Mouse (Mus musculus) thymus, adult 2 months (tissue): ENCODE results near the gene Nfia. TPM values are rescaled to one million over a fixed set of nuclear protein-coding genes. Genes with fewer than 3 reads are reported as not detected.

Source experiments
- DNase-seq: peaks from one replicate; pipeline ENCODE4 v3.0.0; 2021
- H3K27ac ChIP-seq: fragments of 200-500 bp; 2 replicates; pipeline ENCODE4 v1.5.1; 2012; ENCODE audit warnings: low read length, control low read depth; ENCODE audit not compliant: control insufficient read depth, insufficient read depth
- H3K27me3 ChIP-seq: fragments of 200-500 bp; 2 replicates; pipeline ENCODE4 v1.6.1; 2012; ENCODE audit warnings: mild to moderate bottlenecking, low read length, moderate library complexity, mixed read lengths; ENCODE audit not compliant: control insufficient read depth, insufficient read depth
- H3K36me3 ChIP-seq: fragments of 200-500 bp; 2 replicates; pipeline ENCODE4 v1.6.1; 2012; ENCODE audit warnings: mild to moderate bottlenecking, low read length, moderate library complexity; ENCODE audit not compliant: control insufficient read depth, insufficient read depth
- H3K4me1 ChIP-seq: fragments of 200-500 bp; replicated peaks from 2 replicates; pipeline ENCODE4 v1.6.1; 2012; ENCODE audit warnings: low read length; ENCODE audit not compliant: control insufficient read depth, insufficient read depth
- H3K4me3 ChIP-seq: fragments of 200-500 bp; 2 replicates; pipeline ENCODE4 v1.5.1; 2012; ENCODE audit warnings: mild to moderate bottlenecking, low read length, control low read depth, moderate library complexity; ENCODE audit not compliant: control insufficient read depth, insufficient read depth
- CTCF ChIP-seq: fragments of 200-500 bp; IDR thresholded peaks from 2 replicates; pipeline ENCODE4 v1.5.1; 2012; ENCODE audit warnings: mild to moderate bottlenecking, control low read depth, low read length, moderate library complexity, borderline replicate concordance; ENCODE audit not compliant: control insufficient read depth, poor library complexity, insufficient read depth; ENCODE audit errors: extremely low read depth
- POLR2A ChIP-seq: fragments of 200-500 bp; IDR thresholded peaks from 2 replicates; pipeline ENCODE4 v1.6.1; 2012; ENCODE audit warnings: mild to moderate bottlenecking, low read length, control low read depth, moderate library complexity; ENCODE audit not compliant: control insufficient read depth, poor library complexity, insufficient read depth; ENCODE audit errors: extremely low read depth
- WGBS: fragments of 180-500 bp; shearing (Covaris S2); methylation state at CpG from one replicate; pipeline ENCODE4 v1.1.7; 2018; 5-methylcytosine and 5-hydroxymethylcytosine counted together
- polyA plus RNA-seq: library from polyadenylated mRNA; depleted of rRNA; stranded (reverse); fragments of >200 nt; gene quantifications from 2 replicates; pipeline ENCODE4 v1.2.3, GENCODE M21; 2012

The Nfia gene
- polyA plus RNA-seq, 1 experiment: 26.4 TPM

DNA sequence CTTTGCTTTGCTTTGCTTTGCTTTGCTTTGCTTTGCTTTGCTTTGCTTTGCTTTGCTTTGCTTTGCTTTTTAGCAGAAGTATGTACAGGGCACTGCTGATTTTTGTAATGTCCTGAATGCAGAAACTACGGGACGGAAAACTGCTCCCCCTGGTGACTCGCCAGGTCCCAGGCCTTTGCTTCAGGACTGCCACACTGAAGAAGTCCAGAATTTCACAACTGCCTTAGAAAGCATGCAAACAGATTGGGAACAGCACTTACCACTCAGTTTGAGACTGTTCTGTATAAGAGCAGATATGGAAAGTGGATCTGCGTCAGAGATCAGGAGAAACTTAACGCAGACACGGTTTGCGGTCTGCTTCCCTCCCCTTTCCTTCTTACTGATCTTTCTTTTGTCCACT, 336.5 kb downstream of the Nfia start:
- H3K4me3 ChIP-seq: no peak overlapping the region
- H3K27ac ChIP-seq: no peak overlapping the region
- H3K27me3 ChIP-seq: no peaks in the 10 kb centered on the region
- 64% methylated on average over 7 of the region's 7 CpGs for WGBS
- H3K36me3 ChIP-seq: no peaks in the 10 kb centered on the region
- TF ChIP-seq POLR2A (no peak), CTCF (0 out of 2 replicates have a peak, but pooled peaks have one; percentile 20)
- H3K4me1 ChIP-seq: peaks cover 30% of the 10 kb centered on the region
- peak; percentile 69 for DNase-seq

- TF ChIP-seq CTCF (no peak), POLR2A (no peak)
- Histone ChIP-seq H3K4me3 (no peak overlapping the region), H3K27ac (no peak overlapping the region), H3K27me3 (no peaks in the 10 kb centered on the region), H3K36me3 (no peaks in the 10 kb centered on the region), H3K4me1 (peaks cover 31% of the 10 kb centered on the region)
- DNase-seq: no peak
- WGBS: 88% methylated on average over 4 of the region's 4 CpGs
These were observed 337.4 kb downstream of the Nfia start for GRCm38 (mm10) chr4:98109911-98110310.

GRCm38 (mm10) chr4:98113289-98114024, 340.9 kb downstream of the Nfia start:
- DNase-seq: peak; percentile 65
- no peaks in the 10 kb centered on the region for H3K36me3 ChIP-seq
- peak overlapping the region; percentile 29; the same call in 1 of the 2 replicates for H3K27ac ChIP-seq
- WGBS: 26% methylated on average over 10 of the region's 10 CpGs
- no peak overlapping the region for H3K4me3 ChIP-seq
- TF ChIP-seq CTCF: no peak
- no peaks in the 10 kb centered on the region for H3K27me3 ChIP-seq
- peaks cover 15% of the 10 kb centered on the region for H3K4me1 ChIP-seq

DNA sequence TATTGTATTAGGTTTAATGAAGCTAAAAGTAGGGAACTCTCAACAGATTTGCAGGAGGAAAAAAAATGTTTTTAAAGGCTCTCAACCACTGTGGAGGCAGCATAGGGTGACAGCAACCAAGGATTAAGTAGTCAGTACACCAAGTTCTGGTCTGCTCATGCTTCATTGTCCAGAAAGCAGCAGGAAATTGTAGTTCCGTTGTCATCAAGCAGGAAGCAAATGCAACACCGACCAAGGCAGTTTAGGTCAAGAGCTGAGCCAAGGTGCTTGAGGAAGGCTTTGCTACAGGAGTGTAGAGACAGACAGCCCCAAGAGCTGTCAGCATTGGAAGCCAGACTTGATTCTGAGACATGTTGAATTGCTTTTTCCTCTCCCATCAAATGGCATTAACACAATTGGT, 342.4 kb downstream of the Nfia start:
- no peak for TF ChIP-seq CTCF
- TF ChIP-seq POLR2A: no peak
- Histone ChIP-seq H3K27ac (no peak overlapping the region), H3K4me3 (no peak overlapping the region), H3K4me1 (peaks cover 17% of the 10 kb centered on the region), H3K36me3 (no peaks in the 10 kb centered on the region), H3K27me3 (no peaks in the 10 kb centered on the region)
- DNase-seq: no peak
- 39% methylated on average over 2 of the region's 2 CpGs for WGBS

GRCm38 (mm10) chr4:98115401-98115800, 342.9 kb downstream of the Nfia start:
- Histone ChIP-seq H3K4me1 (peaks cover 17% of the 10 kb centered on the region), H3K4me3 (no peak overlapping the region), H3K27ac (no peak overlapping the region), H3K36me3 (no peaks in the 10 kb centered on the region), H3K27me3 (no peaks in the 10 kb centered on the region)
- over 99% methylated on average over 4 of the region's 4 CpGs for WGBS
- TF ChIP-seq POLR2A: no peak
- TF ChIP-seq CTCF: no peak
- no peak for DNase-seq

- TF ChIP-seq POLR2A: no peak
- Histone ChIP-seq H3K27ac (no peak overlapping the region), H3K27me3 (no peaks in the 10 kb centered on the region), H3K4me3 (no peak overlapping the region), H3K36me3 (no peaks in the 10 kb centered on the region), H3K4me1 (peaks cover 16% of the 10 kb centered on the region)
- DNase-seq: no peak
- WGBS: 98% methylated on average over 7 of the region's 7 CpGs
These were observed 343.5 kb downstream of the Nfia start for GRCm38 (mm10) chr4:98116046-98116445.

DNA sequence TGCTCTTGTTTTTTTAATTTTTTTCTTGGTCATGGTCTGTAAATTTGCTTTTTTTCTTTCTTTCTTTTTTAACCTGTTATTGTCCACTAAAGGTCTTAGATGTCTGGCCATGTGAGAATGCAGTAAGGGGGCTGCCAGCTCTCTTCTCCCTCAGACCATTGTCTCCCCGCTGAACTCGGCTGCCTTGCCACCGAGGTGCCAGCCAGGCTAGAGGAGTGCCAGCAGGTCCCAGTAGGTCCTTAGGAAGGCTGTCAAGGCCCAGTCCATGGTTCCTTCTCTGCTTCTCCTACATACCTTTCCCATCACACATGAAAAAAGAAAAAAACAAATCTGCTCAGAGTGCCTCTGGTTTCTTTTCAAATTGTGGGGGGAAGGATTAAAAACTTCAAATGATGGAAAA, 345.6 kb downstream of the Nfia start:
- no peaks in the 10 kb centered on the region for H3K36me3 ChIP-seq
- no peak overlapping the region for H3K27ac ChIP-seq
- H3K27me3 ChIP-seq: no peaks in the 10 kb centered on the region
- H3K4me1 ChIP-seq: peaks cover 11% of the 10 kb centered on the region
- DNase-seq: no peak
- WGBS: 96% methylated on average over 3 of the region's 3 CpGs
- no peak overlapping the region for H3K4me3 ChIP-seq
- no peak for TF ChIP-seq POLR2A
- no peak for TF ChIP-seq CTCF
